Mouse (Mus musculus) cerebellum, adult 11-12 months (tissue): ENCODE measurements at regions not wholly inside any gene's neighbourhood (a gene's known extent, or its start where the extent isn't known, plus 50 kb on each side); places are given as distances from the start of the nearest gene placed in this dataset.
A peak's percentile ranks its signal among the peaks of the same experiment; 100 is the strongest.

Experiments
- DNase-seq: peaks from one replicate; pipeline ENCODE4 v3.0.0; 2022

GRCm38 (mm10) chr2:27590511-27590910 is 75.6 kb downstream of the Wdr5 start:
- DNase-seq = no peak

GRCm38 (mm10) chr2:27591668-27592067 is 76.7 kb downstream of the Wdr5 start:
- DNase-seq = no peak

GRCm38 (mm10) chr2:27593338-27593737 is 78.4 kb downstream of the Wdr5 start:
- DNase-seq = no peak

GRCm38 (mm10) chr2:27595251-27595650 is 80.3 kb downstream of the Wdr5 start:
- DNase-seq = no peak

- no peak for DNase-seq
Measured at GRCm38 (mm10) chr2:27596217-27596616, 80.0 kb upstream of the Rxra start.

GRCm38 (mm10) chr2:27596966-27597365 is 79.3 kb upstream of the Rxra start:
- DNase-seq = no peak

GRCm38 (mm10) chr2:27597901-27598300 is 78.3 kb upstream of the Rxra start:
- no peak for DNase-seq

- DNase-seq = peak; percentile 28
Measured at GRCm38 (mm10) chr2:27599061-27599768, 77.0 kb upstream of the Rxra start.

- no peak for DNase-seq
Measured at GRCm38 (mm10) chr2:27599769-27600167, 76.5 kb upstream of the Rxra start.

- no peak for DNase-seq
Measured at GRCm38 (mm10) chr2:27603333-27603732, 72.9 kb upstream of the Rxra start.

- no peak for DNase-seq
Measured at GRCm38 (mm10) chr2:27604588-27604987, 71.7 kb upstream of the Rxra start.

GRCm38 (mm10) chr2:27606816-27607215 is 69.4 kb upstream of the Rxra start:
- no peak for DNase-seq

GRCm38 (mm10) chr2:27621741-27622140 is 54.5 kb upstream of the Rxra start:
- DNase-seq = no peak

- no peak for DNase-seq
Measured at GRCm38 (mm10) chr2:27624656-27625366, 51.4 kb upstream of the Rxra start.
